Mouse (Mus musculus): Measurements from ENCODE around the gene Kat2b.

DNA sequence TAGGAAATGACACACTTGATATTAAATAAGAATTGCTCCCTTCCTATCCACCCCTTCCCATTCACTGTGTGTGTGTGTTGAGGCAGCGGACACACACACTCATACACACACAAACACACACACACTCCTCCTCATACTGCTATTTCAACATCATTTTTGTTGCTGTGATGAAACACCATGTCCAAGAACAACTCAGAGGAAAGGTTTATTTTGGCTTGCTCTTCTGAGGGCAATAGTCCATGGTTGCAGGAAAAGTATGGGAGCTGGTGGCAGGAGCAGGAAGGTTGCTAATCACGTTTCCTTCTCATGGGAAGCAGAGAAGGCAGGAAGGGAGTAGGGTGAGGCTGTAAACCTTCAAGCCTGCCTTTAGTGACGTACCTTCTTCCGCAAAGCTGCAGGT lies 76.7 kb downstream of the Kat2b start:
- TF ChIP-seq MYOD1 (IDR thresholded peaks at IDR 0.05; ENCODE audit: control insufficient read depth, insufficient read length, low read depth), result no peak
- TF ChIP-seq CTCF (IDR thresholded peaks at IDR 0.05; ENCODE audit: control insufficient read depth, insufficient read depth, insufficient read length), result no peak
- TF ChIP-seq USF1 (IDR thresholded peaks at IDR 0.05; ENCODE audit: low read depth), result no peak
- no peak for TF ChIP-seq MYOG (IDR thresholded peaks at IDR 0.05; ENCODE audit: control insufficient read depth, extremely low read depth, insufficient read length)
- no peak for TF ChIP-seq MAX (IDR thresholded peaks at IDR 0.05)

Measured in C2C12 (cell line).